Mouse (Mus musculus) CH12.LX (cell line): ENCODE measurements around the gene Fam117a.

Experiments used
- TBP ChIP-seq: conservative IDR thresholded peaks from 2 replicates; pipeline ENCODE4 v1.6.1; 2011; ENCODE audit warnings: low read depth, low read length, improper control_type of control experiment
- TCF12 ChIP-seq: IDR thresholded peaks from 2 replicates; pipeline ENCODE4 v1.6.1; 2014; ENCODE audit warnings: low read depth, mild to moderate bottlenecking, inconsistent platforms, low read length, improper control_type of control experiment

DNA sequence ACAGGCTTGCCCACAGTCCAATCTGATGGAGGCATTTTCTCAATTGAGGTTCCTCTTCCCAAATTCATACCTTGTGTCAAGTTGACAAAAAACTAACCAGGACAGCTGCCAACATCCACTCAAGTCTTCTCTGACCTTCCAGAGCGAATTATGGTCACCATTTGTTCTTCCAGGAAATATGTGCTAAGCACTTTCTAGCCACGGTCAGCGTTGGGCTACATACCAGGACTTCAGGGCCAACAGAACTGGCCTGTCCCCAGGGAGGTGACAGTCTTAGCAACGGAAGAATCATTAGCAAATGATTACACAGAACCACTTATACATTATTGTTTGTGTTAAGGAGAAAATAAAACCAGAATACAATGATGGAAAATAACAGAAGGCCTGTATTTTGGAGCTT, 69.0 kb downstream of the Fam117a start:
- TF ChIP-seq TCF12 (no peak), TBP (no peak)
